Mouse (Mus musculus) CH12.LX (cell line): ENCODE results near the gene Scn3b.

Experiments used
- CHD2 ChIP-seq: IDR thresholded peaks from 2 replicates; pipeline ENCODE4 v1.6.1; 2011; ENCODE audit warnings: low read length, improper control_type of control experiment
- TCF12 ChIP-seq: IDR thresholded peaks from 2 replicates; pipeline ENCODE4 v1.6.1; 2014; ENCODE audit warnings: low read depth, mild to moderate bottlenecking, inconsistent platforms, low read length, improper control_type of control experiment

DNA sequence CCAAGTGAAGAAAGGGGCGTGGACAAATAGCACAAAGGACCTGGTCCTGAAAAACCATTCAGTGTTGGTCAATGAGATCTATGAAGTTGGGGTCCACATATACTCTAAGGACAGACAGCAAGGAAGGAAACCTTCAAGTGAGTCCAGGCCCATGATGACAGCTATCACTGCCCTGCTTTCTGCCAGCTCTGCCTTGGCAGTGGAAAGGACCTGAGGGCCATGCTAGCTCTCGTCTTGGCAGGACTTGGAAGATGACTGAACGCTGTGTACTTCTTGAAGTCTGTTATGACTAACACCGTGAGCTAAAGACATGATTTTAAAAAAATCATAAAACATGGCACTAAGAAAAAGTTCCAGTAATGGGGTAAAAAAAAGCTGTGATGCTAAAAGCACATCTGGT, 48.7 kb downstream of the Scn3b start:
- TF ChIP-seq CHD2 (no peak), TCF12 (no peak)
